Mouse (Mus musculus): Measurements from ENCODE around the gene Il12a.

Gene Il12a

GRCm38 (mm10) chr3:68690344-68690743, at the start of gene Il12a:
Gene Il12a (plus strand): TSS chr3:68690644.
- DNase-seq: no peak

- no peak for DNase-seq
These were observed 47.5 kb upstream of the Il12a start for GRCm38 (mm10) chr3:68642935-68643334.

- peak; percentile 33 to 38 for DNase-seq
These were observed 43.9 kb upstream of the Il12a start for GRCm38 (mm10) chr3:68646387-68647130.

- DNase-seq: no peak
These were observed 43.2 kb upstream of the Il12a start for GRCm38 (mm10) chr3:68647282-68647681.

GRCm38 (mm10) chr3:68650251-68650650, 40.2 kb upstream of the Il12a start:
- DNase-seq: no peak

- DNase-seq: no peak
These were observed 33.7 kb upstream of the Il12a start for GRCm38 (mm10) chr3:68656607-68657352.

GRCm38 (mm10) chr3:68657589-68658245, 32.7 kb upstream of the Il12a start:
- DNase-seq: no peak

- no peak for DNase-seq
These were observed 30.4 kb upstream of the Il12a start for GRCm38 (mm10) chr3:68659996-68660395.

- peak; percentile 61 to 75 for DNase-seq
These were observed 29.9 kb upstream of the Il12a start for GRCm38 (mm10) chr3:68660538-68660937.

- DNase-seq: no peak
These were observed 28.1 kb upstream of the Il12a start for GRCm38 (mm10) chr3:68662386-68662785.

GRCm38 (mm10) chr3:68664337-68664736, 26.1 kb upstream of the Il12a start:
- no peak for DNase-seq

GRCm38 (mm10) chr3:68666377-68666776, 24.1 kb upstream of the Il12a start:
- DNase-seq: no peak

GRCm38 (mm10) chr3:68667852-68668251, 22.6 kb upstream of the Il12a start:
- no peak for DNase-seq

GRCm38 (mm10) chr3:68669418-68669974, 20.9 kb upstream of the Il12a start:
- no peak for DNase-seq

GRCm38 (mm10) chr3:68674721-68675120, 15.7 kb upstream of the Il12a start:
- no peak for DNase-seq

GRCm38 (mm10) chr3:68675216-68675835, 15.1 kb upstream of the Il12a start:
- no peak for DNase-seq

- DNase-seq: peak; percentile 36 to 51
These were observed 14.3 kb upstream of the Il12a start for GRCm38 (mm10) chr3:68675980-68676678.

GRCm38 (mm10) chr3:68676831-68677303, 13.6 kb upstream of the Il12a start:
- peak; percentile 53 to 55 for DNase-seq

GRCm38 (mm10) chr3:68678805-68679585, 11.4 kb upstream of the Il12a start:
- no peak for DNase-seq

- DNase-seq: no peak
These were observed 6.9 kb upstream of the Il12a start for GRCm38 (mm10) chr3:68683579-68683978.

- DNase-seq: no peak
These were observed 6.2 kb upstream of the Il12a start for GRCm38 (mm10) chr3:68684207-68684606.
